Mouse (Mus musculus): ENCODE measurements at regions not wholly inside any gene's neighbourhood (a gene's known extent, or its start where the extent isn't known, plus 50 kb on each side); places are given as distances from the start of the nearest gene placed in this dataset.

DNA sequence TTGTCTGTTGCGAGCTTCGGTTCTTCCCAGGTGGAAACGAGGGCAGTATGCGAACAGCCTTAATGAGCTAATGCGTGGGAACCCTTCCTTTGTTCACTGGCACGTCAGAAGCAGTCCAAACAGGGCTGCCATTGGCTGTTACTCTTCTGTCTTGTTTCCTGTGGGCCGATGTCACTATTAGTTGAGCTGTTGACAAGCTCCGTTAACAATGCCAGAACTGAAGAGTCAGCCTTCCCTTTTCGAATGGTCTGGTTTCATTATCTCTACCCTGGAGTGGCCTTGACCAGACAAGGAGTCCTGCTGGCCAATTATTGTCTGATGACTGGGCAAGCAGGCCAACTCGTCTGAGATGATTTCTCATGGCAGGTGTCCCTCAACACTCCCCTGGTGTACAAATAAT, 230.1 kb downstream of the Gm11011 start:
- DNase-seq (ENCODE audit: inconsistent ontology term) = peak; percentile 86

DNA sequence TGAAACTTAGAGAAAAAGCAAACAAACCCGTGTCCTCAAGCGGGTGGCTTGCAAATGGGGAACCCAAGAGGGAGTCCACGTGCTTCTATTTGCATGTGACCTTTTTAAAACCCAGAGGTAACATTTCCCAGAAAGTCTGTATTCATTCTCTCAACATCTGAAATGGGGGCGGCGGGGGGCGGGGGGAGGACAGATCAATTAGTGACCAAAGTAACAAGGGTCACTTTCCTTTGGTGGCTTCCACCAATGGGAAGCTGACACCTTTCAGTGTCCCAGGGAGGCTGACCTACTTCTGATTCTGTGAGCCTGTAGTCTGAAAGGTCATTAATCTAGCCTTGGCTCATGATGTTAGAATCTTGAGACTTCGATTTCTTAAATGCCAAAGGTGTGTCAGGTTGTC, 236.0 kb downstream of the Gm11011 start:
- DNase-seq (ENCODE audit: inconsistent ontology term) = no peak

DNA sequence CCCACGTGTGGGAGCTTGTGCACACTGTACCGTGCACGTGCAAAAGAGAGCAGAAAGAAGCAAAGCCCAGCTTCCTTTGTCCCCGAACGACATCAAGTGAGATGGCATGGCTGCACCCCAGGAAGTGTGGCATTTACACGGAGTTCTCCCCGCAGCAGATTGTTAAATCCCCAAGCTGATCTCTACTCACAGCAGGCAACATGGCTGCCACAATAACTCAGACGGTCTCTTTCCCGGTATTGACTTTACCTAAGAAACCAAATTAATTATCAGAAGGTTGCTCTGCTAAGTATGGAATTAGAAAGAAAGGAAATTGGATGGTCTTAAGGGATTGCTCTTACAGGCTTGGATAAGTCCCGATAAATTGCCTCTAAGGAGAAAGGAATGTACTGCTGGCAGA, 241.4 kb downstream of the Gm11011 start:
- no peak for DNase-seq (ENCODE audit: inconsistent ontology term)

DNA sequence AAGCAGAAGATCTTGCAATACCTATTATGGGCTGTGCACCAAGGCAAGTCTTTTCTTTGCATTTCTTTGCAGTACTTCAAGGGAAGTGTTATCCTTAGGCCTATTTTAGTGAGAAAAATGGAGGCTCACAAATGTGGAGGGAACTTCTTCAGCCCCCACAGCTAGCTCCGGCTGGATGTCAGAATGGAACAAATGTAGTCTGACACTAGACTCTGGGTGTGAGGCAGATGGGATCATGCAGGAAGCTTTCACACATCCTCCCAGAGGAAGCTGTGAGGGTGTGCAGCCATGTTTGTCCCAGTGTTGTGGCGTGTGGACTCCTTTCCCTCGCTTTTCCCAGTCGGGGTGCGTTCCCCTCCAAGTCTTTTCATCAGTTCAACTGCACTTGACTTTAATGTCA, 268.0 kb downstream of the Gm11011 start:
- DNase-seq (ENCODE audit: inconsistent ontology term) = no peak

DNA sequence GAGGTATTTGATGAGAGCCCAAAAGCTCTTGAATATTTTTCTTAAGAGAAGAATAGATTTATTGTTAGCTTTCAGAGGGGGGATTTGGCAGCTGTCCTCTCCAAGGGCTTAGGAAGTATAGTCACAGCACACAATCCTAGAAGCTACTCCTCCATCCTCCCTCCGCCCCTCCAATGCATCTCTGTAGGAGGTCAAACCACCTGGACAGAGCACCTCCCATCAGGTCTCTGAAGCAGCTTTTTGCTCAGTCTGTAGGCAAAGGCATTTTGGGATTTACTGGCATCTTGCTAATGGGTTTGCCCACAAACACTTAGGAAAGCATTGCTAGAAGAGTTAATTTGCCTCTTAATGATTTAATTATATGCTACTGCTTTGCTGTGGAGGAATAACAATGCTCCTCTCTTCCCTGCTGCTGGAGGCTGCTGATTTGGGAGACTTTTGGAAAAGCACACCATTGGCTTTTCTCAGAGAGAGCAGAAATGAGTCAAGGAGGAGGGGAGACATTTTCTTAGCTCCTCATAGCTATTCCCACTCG, 273.1 kb downstream of the Gm11011 start:
- peak; percentile 12 for DNase-seq (ENCODE audit: inconsistent ontology term)

DNA sequence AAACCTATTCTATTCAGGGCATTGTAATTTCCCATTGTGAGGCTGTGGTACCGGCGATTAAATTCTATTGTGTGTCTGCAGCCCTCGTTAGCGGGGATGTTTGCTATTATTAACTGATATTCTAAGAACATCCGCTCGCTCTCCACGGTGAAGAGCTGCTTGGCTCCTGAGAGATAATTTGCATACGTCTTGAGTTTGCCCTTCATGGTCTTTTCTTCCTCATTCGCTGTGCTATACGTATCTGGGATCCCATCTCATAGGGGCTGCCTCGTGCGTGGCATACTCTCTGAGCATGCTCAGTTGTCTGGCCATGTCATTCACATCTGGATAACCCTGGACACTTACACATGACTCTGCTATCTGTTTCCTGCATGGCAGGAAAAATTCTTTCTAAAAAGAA, 275.7 kb downstream of the Gm11011 start:
- DNase-seq (ENCODE audit: inconsistent ontology term) = no peak

DNA sequence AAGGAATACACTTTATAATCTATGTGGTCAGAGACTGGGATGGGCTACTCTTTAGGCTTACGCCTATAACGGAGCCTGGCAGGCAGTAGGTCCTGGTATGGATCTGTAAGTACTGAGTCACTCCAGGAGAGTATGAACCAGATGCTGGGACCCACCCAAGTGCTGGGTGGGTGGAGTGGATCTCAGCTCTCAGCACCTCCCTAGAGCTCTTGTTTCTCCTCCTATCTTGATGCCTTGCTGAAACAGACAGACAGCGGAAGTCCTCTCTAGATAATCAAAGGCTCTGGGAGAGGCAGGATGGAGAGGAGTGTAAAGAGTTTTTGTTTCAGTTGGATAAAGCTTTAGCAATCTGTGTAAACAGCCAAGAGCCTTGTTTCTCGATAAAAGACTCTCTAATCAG, 276.2 kb downstream of the Gm11011 start:
- no peak for DNase-seq (ENCODE audit: inconsistent ontology term)

DNA sequence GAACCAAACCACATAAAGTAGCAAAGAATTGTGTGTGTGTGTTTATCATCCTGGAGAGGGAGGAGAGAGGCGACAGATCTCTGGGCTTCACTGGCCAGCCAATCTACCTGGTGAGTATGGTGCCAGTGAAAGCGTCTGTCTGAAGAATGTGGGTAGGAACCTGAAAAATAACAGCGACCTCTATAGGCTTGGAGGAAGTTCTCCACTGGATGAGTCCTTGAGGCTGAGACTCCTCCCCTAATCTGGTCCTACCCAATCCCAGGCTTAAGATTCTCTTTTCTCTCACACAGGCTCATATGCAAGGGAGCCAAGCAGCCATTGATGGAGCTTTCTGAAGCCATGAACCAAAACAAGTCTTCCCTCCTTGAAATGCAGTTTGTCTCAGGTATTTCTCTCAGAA, 283.2 kb downstream of the Gm11011 start:
- no peak for DNase-seq (ENCODE audit: inconsistent ontology term)

DNA sequence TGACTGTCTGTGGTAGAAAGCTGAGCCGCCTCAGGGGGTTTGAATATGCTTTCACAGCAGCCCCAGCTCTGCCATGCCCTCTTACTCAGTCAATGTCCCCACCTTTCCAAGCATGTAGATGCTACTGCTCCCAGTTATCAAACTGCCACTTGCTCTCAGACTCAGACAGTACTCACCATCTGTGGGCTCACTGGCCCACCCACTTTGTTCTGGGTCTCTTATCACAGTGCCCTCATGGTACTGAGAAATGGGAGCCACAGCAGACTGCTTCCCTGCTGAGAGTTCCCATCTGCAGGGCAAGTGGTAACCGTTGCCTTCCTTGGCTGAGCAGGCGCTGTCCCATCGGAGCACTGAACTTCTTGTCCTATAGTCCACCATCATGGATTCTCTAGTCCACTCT, 286.6 kb downstream of the Gm11011 start:
- DNase-seq (ENCODE audit: inconsistent ontology term) = no peak

DNA sequence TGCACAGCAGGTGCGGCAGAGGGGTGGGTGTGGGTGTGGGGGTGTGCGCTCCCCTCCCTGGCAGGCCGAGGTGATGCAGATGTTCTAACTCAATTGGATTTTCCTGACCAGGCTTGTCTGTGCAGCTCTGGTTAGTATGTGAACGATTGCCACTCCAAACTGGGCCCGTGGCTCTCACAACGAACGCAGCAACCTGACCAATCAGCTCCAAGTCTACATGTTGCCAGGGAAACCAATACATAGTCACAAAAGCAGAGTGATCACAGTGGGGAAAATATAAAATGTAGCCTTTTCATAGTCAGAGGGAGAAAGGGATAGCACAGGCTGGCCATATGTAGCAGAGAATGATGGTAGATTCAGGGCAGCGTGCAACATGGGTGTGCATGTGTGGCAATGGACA, 287.1 kb downstream of the Gm11011 start:
- DNase-seq (ENCODE audit: inconsistent ontology term) = no peak

DNA sequence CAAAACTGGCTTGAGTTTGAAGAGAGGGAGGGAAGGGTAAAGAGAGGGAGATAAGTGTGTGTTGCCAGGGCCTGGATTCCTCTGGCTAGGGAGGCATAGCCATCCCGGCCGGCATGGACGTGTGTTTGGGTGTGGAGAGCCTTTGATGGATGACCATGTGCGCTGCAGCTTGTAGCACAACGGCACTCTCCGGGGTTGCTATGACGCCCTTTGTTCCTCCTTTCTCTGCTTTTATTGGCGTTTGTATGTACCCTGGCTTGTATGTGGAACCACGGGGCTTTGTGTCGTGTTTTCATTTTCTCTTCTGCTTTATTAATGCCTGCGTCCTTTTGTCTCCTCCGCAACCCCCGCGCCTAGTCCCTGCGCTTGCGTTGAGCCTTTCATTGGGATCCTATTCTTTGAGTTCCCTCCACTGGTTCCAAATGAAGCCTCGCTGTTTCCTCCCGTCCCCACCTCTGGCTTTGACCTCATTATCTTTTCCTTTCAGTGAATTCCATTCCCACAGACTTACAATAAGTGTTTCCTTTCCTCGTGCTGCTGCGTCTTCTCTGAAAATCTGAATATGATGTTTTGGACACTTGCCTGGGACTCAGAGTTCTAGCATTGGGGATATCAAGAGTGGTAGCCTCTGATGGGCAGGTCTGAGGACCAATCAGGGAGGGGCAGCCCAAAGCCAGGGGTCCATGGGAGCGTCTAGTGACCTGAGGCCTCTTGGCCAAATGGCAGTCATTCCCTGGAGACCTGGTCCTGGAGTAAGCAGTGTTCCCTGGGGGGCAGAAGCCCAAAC, 289.5 kb downstream of the Gm11011 start:
- peak; percentile 36 for DNase-seq (ENCODE audit: inconsistent ontology term)

DNA sequence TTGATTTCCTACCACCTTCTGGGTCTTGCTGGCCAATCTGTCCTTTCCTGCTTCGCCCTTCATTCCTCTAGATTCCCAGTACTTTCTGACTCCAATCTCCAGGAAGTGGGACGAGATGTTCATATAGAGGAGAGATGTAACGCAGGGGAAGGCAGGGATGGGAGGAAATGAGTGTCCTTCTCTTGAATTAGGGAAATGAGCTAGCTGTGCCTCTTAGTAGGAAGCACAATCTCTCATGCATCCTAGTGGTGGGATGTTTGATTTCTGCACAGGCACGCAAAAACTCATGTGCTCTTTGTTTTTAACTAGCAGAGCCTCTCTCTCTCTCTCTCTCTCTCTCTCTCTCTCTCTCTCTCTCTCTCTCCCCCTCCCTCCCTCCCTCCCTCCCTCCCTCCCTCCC, 290.3 kb downstream of the Gm11011 start:
- no peak for DNase-seq (ENCODE audit: inconsistent ontology term)

DNA sequence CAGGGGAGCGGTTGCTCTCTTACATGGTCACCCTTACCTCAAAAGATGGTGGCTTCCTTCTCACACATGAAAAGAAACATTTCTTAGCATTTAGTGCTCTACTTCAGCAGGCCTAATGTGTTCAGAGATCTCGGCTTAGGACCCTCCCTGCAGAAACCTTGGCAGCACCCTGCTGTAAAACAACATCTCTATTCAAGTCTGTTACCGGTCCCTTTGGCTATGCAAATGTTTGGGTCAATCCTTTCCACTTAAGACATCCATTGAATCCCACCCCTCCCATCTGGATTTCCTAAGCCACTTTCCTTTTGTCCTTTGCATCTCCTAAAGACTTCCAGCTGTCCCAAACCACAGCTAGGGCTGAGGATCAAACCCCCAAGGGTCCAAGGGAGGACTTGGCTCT, 294.2 kb downstream of the Gm11011 start:
- no peak for DNase-seq (ENCODE audit: inconsistent ontology term)

DNA sequence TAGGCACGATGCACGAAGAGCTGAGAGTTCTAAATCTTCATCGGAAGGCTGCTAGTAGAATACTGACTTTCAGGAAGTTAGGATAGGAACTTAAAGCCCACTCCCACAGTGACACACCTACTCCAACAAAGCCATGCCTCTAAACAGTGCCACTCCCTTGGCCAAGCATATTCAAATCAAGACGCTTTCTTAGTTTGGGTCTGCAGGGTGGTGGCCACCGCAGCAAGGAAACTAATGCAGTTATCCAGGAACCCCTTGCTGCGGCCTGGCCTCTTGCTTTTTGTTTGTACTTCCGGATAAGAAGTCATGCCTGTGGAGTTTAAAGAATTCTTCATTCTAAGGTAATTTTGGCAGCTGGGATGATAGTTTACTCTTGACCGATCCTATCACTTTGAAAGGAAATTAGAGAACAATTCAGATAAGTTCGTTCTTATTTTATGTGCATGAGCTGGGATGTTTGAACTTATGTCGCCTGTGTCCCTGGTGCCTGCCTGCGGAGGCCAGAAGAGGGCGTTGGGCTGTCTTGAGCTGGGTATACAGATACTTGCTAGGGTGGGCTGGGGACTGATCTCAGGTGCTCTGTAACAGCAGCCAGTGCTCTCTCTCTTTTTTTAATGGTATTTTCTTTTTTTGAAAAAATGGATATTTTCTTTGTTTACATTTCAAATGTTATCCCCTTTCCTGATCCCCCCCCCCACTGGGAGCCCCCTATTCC, 298.5 kb downstream of the Gm11011 start:
- DNase-seq (ENCODE audit: inconsistent ontology term) = no peak

DNA sequence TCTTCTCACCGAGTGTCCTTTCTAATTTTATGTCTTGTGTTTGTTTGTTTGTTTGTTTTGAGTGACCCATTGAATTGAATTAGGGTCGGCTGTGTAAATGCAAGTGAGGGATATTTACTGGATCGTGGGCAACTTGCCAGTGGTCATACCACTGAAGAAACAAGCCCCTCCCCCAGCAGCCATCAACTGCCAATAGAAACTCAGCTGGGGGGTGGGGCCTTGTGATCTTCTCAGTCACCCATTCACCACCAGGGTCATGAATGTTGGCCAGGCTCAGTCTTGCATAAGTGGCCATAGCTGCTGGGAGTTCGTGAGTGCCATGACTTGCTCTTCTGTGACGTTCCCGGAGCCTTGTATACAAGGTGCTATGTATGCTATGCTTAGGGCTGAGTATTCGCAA, 300.8 kb downstream of the Gm11011 start:
- DNase-seq (ENCODE audit: inconsistent ontology term) = no peak

DNA sequence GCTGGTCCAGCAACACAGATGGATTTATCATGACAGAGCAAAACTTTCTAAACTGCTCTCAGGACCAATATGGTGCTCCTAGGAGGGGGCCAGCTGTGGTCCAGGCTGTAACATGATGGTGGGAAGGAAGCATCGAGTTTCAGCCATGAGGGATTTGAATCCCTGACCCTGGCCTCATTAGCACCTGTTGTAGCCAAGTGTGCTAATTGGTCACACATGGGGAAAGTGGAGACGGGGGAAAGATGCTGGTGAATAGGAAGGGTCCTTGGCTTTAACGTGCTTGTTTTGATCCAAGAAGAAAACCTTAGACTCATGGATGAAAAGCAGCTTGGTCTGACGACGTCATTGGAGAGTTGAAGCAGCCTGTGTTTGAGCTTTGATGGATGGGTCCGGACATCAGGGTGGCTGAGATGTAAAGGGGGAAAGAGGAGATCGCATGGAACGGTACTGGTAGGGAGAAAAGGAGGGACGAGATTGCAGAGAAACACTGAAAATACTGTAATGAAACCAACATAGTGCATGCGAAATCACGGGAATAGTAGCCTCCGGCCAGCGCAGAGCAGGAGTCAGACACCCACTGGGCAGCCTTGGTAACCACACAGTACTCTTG, 304.9 kb downstream of the Gm11011 start:
- no peak for DNase-seq (ENCODE audit: inconsistent ontology term)

DNA sequence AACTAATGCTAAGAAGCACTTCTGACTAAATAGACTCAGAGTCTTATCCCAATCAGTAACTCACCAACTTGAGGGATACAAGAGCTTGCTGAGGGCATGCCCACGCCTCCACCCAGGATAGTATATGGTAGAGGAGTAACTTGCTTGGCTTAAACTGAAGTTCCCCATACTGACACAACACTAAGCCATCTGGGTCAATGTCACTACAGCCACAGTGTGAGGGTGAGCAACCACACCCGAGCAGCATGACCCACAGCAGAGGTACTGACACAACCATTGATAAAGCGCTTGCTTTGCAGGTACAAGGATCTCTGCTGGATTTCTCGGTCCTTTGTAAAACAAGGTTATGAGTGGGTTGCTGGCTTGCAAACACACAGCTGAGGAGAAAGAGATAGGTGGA, 312.2 kb downstream of the Gm11011 start:
- no peak for DNase-seq (ENCODE audit: inconsistent ontology term)

DNA sequence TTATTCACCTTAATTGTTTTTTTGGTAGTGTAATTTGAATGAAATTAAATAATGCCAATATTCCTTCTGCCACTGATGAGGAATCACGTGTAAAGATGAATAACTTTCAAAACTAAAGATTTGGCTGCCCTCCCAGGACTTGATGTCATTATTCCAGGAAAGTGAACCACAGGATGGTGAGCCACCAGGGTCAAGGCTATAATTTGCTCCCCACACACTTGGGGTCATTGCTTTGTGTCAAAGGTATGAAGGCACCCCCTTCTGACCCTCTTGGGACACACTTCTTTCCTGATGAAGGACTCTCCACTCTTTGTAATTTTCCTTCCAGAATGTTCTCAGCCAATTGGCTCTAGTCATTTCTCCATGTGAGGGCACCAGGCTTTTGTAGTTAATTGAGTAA, 313.4 kb downstream of the Gm11011 start:
- peak; percentile 67 for DNase-seq (ENCODE audit: inconsistent ontology term)

DNA sequence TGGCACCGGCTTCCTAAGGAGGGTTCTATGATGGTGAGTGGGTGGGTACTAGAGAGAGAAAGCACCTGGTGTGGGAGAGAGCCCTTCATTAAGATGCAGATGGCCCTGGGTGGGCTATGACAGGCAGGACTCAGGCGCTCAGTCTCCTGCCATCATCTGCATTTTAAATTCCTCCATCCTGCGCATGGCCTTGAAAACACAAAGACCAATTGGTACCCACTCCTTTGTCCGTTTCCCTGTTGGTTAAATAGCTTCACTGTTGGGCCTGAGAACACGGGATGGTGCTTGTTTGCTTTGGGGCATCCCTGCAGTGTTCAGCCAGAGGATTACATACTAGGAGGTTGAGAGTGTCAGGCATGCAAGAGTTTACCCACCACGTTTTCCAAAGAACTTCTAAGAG, 314.9 kb downstream of the Gm11011 start:
- DNase-seq (ENCODE audit: inconsistent ontology term) = no peak

DNA sequence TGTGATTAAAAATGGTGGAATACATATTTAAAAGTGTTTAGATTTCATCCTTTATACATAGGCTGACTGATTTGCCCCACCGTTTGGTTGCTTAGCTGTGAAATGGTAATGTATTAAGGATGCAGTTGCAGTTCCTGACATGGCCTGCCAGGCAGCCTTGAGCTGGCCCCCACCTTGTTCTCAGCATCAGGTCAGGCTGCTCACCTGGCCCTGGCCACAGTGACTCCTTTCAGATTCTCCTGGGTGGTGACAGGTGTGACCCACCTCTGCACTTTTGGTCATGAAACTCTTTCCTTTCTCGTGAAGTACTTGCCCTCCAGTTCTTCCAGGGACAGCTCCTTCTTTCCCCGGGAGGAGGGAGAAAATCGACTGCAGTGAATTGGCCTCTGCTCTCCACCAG, 315.5 kb downstream of the Gm11011 start:
- no peak for DNase-seq (ENCODE audit: inconsistent ontology term)

DNA sequence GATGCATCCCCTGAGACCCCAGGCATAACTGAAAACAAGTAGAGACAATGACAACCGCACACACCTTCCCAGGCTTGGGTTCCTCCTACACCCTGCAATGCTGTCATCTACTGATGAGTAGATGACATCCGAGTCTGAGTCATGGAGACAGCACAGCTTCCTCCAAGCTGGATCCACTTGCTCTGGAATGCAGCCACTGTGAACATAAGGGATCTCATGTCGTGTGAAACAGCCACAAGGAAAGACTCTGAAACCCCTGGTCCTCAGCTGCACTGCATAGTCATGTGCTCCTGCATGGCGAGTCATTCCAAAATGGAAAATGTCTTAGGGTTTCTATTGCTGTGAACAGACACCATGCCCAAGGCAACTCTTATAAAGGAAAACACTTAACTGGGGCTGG, 305.2 kb upstream of the Zfp64 start:
- no peak for DNase-seq (ENCODE audit: inconsistent ontology term)

DNA sequence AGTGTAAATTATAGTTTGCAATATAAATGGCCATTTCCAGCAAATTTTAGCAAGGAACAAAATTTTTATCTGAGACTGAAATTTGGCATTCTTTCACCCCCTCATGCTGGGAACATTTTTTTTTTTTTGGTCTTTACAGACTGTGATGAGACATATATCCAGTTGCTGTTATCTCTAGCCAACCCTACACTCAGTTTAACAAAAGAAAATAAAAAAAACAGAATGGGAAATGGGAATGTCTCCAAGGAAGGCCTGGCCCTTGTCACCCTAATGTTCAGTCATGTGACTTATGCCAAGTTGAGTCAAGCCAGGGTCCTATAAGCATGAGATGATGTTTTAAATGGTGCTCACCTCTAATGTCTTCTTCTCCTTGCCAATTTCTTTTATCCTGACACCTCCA, 289.2 kb upstream of the Zfp64 start:
- no peak for DNase-seq (ENCODE audit: inconsistent ontology term)

DNA sequence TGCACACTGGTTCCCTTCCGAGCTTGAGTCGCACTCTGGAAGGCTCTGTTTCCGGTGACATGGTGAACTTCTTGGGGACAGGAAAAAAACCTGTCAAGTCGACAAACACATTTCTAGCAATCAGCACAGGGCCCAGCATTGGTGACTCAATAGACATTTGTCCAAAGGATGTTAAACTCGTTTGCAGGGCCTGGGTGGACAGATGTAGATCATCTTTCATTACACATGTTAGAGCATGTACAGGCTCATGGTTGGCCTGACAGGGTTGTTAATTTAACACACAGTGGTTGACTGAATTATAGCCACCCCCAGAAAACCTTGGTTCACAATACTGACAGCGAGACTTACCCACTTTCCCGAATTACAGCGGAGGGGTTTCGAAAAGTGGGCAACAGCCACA, 288.6 kb upstream of the Zfp64 start:
- DNase-seq (ENCODE audit: inconsistent ontology term) = no peak
